Mouse (Mus musculus): ENCODE measurements around the gene Klhdc7b. TPM values are rescaled to one million over a fixed set of nuclear protein-coding genes. Genes with fewer than 3 reads are reported as not detected.
A peak's percentile ranks its signal among the peaks of the same experiment; 100 is the strongest.

Gene Klhdc7b
- polyA plus RNA-seq, 1 experiment from 2014 or later = not detected

DNA sequence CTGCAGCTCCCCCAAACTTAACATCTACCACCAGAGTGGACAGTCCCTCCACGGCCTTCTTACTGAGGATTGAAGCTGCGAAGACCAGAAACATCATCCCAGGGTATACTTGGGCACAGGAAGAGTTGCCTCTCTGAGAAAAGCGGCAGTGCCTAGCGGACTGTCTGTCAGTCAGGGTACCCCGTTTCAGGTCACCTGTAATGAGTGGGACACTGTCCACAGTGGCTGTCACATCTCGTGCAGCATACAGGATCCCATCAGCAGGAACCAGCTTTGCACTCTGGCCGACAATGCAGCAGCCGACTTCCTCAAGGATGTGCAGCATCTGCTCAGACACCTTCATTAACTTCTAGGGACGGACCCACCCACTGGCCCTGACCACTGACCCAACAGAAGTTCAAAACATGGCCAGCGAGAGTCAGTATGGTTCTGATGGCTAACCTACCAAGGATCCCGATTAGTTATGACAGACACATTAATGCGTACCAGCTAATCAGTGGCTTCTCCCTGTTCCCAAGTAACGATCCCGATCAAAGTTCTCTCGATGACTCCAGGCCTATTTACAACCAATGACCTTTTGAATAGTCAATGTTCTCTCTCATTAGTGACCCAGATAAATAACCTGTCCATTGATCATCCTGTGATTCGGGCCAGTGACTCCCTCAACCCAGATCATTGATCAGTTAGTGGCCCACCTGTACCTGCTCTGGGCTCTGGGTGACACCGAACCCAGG is 9.7 kb upstream of the Klhdc7b start:
- Histone ChIP-seq H3K9me3 (ENCODE audit: low read depth, low read length) (no peaks in the 10 kb centered on the region), H3K9ac (no peak overlapping the region), H3K27me3 (ENCODE audit: insufficient read depth, low read length) (peaks cover 39% of the 10 kb centered on the region), H3K4me2 (no peak overlapping the region; the same call in 1 of the 2 replicates), H3K4me3 (ENCODE audit: low read depth, low read length) (no peak overlapping the region), H3K4me1 (ENCODE audit: insufficient read depth) (peaks cover 6% of the 10 kb centered on the region), H3K36me3 (ENCODE audit: insufficient read depth) (peaks cover 30% of the 10 kb centered on the region), H3K27ac (ENCODE audit: low read depth) (no peak overlapping the region)
- WGBS = 92% methylated on average over 17 of the region's 17 CpGs
- no peak for TF ChIP-seq CTCF (IDR thresholded peaks at IDR 0.05; ENCODE audit: low read depth)
- DNase-seq (no peak), ATAC-seq (ENCODE audit: insufficient read depth) (no peak)

DNA sequence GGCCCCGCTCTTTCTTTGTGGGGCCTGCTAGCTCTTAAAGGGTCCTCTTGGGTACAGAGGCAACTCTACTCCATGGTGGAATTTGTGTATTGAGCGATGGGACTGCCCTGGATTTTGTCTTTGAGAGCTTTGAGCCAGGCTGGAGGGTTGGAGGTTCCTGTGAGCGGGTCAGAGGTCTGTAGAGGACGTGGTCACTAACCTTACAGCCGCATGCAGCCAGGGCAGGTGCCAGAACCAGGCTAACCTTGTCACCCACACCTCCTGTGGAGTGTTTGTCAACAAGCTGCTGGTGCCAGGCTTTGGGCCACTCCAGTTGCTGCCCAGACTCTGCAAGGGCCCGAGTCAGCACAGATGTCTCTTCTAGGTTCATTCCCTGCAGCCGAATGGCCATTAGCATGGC is 8.7 kb upstream of the Klhdc7b start:
- DNase-seq (no peak), ATAC-seq (ENCODE audit: insufficient read depth) (no peak)
- H3K4me1 ChIP-seq (ENCODE audit: insufficient read depth) = peaks cover 6% of the 10 kb centered on the region
- H3K9me3 ChIP-seq (ENCODE audit: low read depth, low read length) = no peaks in the 10 kb centered on the region
- H3K4me3 ChIP-seq (ENCODE audit: low read depth, low read length) = no peak overlapping the region
- H3K27me3 ChIP-seq (ENCODE audit: insufficient read depth, low read length) = peaks cover 44% of the 10 kb centered on the region
- H3K9ac ChIP-seq = no peak overlapping the region
- 73% methylated on average over 7 of the region's 7 CpGs for WGBS
- no peak for TF ChIP-seq CTCF (IDR thresholded peaks at IDR 0.05; ENCODE audit: low read depth)
- H3K4me2 ChIP-seq = no peak overlapping the region
- no peak overlapping the region for H3K27ac ChIP-seq (ENCODE audit: low read depth)
- H3K36me3 ChIP-seq (ENCODE audit: insufficient read depth) = peaks cover 19% of the 10 kb centered on the region

- Histone ChIP-seq H3K9ac (no peak within 1 kb of the TSS), H3K9me3 (ENCODE audit: low read depth, low read length) (no peaks in the 10 kb centered on the region), H3K36me3 (ENCODE audit: insufficient read depth) (peaks cover 10% of the 10 kb centered on the region), H3K4me2 (peak within 1 kb of the TSS; percentile 33; the same call in 1 of the 2 replicates), H3K27me3 (ENCODE audit: insufficient read depth, low read length) (peaks cover 44% of the 10 kb centered on the region), H3K4me1 (ENCODE audit: insufficient read depth) (peaks cover 6% of the 10 kb centered on the region), H3K4me3 (ENCODE audit: low read depth, low read length) (no peak within 1 kb of the TSS), H3K27ac (ENCODE audit: low read depth) (no peak within 1 kb of the TSS)
- ATAC-seq (ENCODE audit: insufficient read depth) (no peak), DNase-seq (no peak)
- no peak for TF ChIP-seq CTCF (IDR thresholded peaks at IDR 0.05; ENCODE audit: low read depth)
- 17% methylated on average over 16 of the region's 16 CpGs for WGBS
These were observed 7.8 kb upstream of the Klhdc7b start, which contains the start of gene Tymp for GRCm38 (mm10) chr15:89376957-89377356. Gene Tymp (minus strand): TSS chr15:89377039.

DNA sequence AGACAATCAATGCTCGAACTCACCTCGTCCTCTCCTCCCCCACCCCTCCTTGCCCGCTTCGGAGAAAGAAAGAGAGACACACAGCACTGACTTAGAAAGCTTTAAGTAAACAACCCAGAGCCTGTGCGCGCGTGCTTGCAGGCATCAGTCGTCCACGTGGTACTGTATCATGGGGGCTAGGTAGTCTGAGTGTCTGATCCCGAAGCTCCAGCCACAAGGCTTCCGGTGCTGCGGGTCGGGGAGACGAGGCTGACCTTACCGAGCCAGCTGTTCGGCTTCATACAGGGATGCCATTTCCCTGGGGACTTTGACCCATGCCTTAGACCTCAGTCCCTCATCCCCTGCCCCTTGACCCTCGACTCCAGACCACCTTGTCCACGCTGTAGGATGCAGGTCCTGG is 7.4 kb upstream of the Klhdc7b start:
- peak overlapping the region; percentile 33; the same call in 1 of the 2 replicates for H3K4me2 ChIP-seq
- no peak overlapping the region for H3K27ac ChIP-seq (ENCODE audit: low read depth)
- no peak for DNase-seq
- H3K4me1 ChIP-seq (ENCODE audit: insufficient read depth) = peaks cover 6% of the 10 kb centered on the region
- H3K9me3 ChIP-seq (ENCODE audit: low read depth, low read length) = no peaks in the 10 kb centered on the region
- 1% methylated on average over 18 of the region's 18 CpGs for WGBS
- no peak overlapping the region for H3K9ac ChIP-seq
- no peak overlapping the region for H3K4me3 ChIP-seq (ENCODE audit: low read depth, low read length)
- ATAC-seq (ENCODE audit: insufficient read depth) = no peak
- TF ChIP-seq CTCF (IDR thresholded peaks at IDR 0.05; ENCODE audit: low read depth) = no peak
- peaks cover 6% of the 10 kb centered on the region for H3K36me3 ChIP-seq (ENCODE audit: insufficient read depth)
- peaks cover 44% of the 10 kb centered on the region for H3K27me3 ChIP-seq (ENCODE audit: insufficient read depth, low read length)

DNA sequence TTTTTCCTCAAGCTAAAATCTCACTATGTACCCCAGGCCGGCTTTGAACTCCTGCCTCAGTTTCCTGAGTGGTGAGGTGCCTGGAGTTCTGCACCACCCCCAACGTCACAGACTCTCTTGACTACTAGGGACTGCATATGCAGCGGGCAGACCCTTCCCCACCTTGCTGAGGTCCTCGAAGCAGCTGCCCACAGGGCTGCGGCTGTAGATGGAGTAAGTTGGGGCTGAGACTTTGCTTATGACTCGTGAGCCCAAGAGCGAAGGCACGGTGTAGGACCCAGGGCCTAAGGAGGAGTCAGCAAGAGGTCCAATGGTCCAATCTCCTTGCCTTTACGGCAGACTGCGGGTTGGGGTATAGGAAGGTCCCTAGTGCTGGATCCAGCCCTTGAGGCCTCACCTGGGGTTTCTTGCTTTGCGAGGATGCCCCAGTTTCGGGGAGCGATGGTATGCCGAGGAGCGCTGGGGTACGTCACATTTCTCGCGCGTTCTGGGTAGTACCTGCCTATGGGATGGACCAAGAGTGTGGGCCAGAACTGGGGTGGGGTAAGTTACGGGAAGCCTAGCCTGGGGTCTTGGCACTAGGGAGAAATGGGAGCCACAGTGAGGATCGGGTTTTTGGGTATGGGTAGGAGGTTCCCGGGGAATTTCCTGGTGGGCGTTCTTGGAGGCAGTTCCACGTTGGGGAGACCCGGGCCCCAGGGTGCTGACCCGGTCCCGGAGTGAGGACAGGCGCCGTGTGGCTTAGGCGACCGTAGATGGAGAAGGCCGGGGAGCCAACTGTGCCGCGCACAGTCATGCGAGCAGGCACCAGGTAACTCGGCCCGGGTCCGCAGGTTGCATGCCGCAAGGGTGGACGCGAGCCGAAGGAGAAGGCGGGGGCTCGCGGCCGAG is 6.5 kb upstream of the Klhdc7b start:
- ATAC-seq (ENCODE audit: insufficient read depth) (no peak), DNase-seq (peak; percentile 8)
- Histone ChIP-seq H3K27me3 (ENCODE audit: insufficient read depth, low read length) (peaks cover 44% of the 10 kb centered on the region), H3K4me1 (ENCODE audit: insufficient read depth) (peaks cover 6% of the 10 kb centered on the region), H3K36me3 (ENCODE audit: insufficient read depth) (no peaks in the 10 kb centered on the region), H3K4me2 (peak overlapping the region; percentile 65), H3K9me3 (ENCODE audit: low read depth, low read length) (no peaks in the 10 kb centered on the region), H3K27ac (ENCODE audit: low read depth) (no peak overlapping the region), H3K4me3 (ENCODE audit: low read depth, low read length) (peak overlapping the region; percentile 34), H3K9ac (0 out of 2 replicates have a peak overlapping the region, but pooled peaks have one; percentile 7)
- no peak for TF ChIP-seq CTCF (IDR thresholded peaks at IDR 0.05; ENCODE audit: low read depth)
- WGBS = 12% methylated on average over 43 of the region's 46 CpGs

DNA sequence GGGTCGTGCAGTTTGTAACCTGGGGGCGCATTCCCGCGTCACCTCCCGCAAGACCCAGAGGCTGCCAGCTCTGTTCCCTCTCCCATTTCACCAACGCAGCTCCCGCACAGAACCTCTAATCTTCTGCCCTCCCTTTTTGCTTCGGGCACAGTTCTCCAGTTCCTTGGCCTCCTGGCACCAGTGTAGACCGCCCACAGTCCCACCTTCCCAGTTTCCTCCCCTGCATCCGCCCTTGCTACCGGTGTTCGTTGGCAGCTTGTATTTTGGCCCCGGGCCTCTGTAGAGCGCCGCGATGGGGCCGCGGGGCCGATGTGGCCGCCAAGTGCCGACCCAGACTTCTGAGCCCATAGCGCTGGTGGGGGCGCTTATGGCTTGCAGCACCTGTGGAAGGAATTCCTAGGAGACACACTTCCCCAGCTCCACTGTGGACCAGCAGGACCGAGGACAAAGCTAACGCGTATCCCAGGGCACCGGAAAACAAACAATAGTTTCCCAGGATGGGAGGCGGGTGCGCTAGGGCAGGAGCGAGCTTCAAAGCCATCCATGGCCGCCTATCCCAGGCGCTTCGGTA is 5.8 kb upstream of the Klhdc7b start, which contains the start of gene Odf3b:
Odf3b (minus strand) TSS at position 452 of the 571 bp plus-strand sequence.
- H3K36me3 ChIP-seq (ENCODE audit: insufficient read depth) = no peaks in the 10 kb centered on the region
- H3K4me2 ChIP-seq = peak within 1 kb of the TSS; percentile 65
- H3K27ac ChIP-seq (ENCODE audit: low read depth) = no peak within 1 kb of the TSS
- H3K4me3 ChIP-seq (ENCODE audit: low read depth, low read length) = peak within 1 kb of the TSS; percentile 34
- H3K9me3 ChIP-seq (ENCODE audit: low read depth, low read length) = no peaks in the 10 kb centered on the region
- TF ChIP-seq CTCF (IDR thresholded peaks at IDR 0.05; ENCODE audit: low read depth) = no peak
- ATAC-seq (ENCODE audit: insufficient read depth) (no peak), DNase-seq (peak; percentile 51)
- peaks cover 6% of the 10 kb centered on the region for H3K4me1 ChIP-seq (ENCODE audit: insufficient read depth)
- 0 out of 2 replicates have a peak within 1 kb of the TSS, but pooled peaks have one; percentile 7 for H3K9ac ChIP-seq
- peaks cover 44% of the 10 kb centered on the region for H3K27me3 ChIP-seq (ENCODE audit: insufficient read depth, low read length)
- WGBS = 1% methylated on average over 33 of the region's 33 CpGs

All from lung, embryonic 14.5 days (tissue).